Mouse (Mus musculus) brain, embryonic 14.5 days (tissue): Measurements from ENCODE around the gene Tbc1d8b.

Experiments
- CTCF ChIP-seq: fragments of 200-500 bp; IDR thresholded peaks from 2 replicates; pipeline ENCODE4 v1.5.1; 2012; ENCODE audit warnings: inconsistent platforms, mild to moderate bottlenecking, moderate library complexity, borderline replicate concordance; ENCODE audit not compliant: insufficient read depth, insufficient read length; ENCODE audit errors: extremely low read depth
- POLR2A ChIP-seq: fragments of 200-500 bp; IDR thresholded peaks from 2 replicates; pipeline ENCODE4 v1.6.1; 2012; ENCODE audit warnings: mild to moderate bottlenecking, inconsistent platforms, borderline replicate concordance; ENCODE audit not compliant: poor library complexity, insufficient read depth, insufficient read length, severe bottlenecking; ENCODE audit errors: extremely low read depth

GRCm38 (mm10) chrX:139653292-139653691 is 31.5 kb upstream of the Tbc1d8b start:
- TF ChIP-seq POLR2A (no peak), CTCF (no peak)
